Mouse (Mus musculus): ENCODE measurements at regions not wholly inside any gene's neighbourhood (a gene's known extent, or its start where the extent isn't known, plus 50 kb on each side); places are given as distances from the start of the nearest gene placed in this dataset.

DNA sequence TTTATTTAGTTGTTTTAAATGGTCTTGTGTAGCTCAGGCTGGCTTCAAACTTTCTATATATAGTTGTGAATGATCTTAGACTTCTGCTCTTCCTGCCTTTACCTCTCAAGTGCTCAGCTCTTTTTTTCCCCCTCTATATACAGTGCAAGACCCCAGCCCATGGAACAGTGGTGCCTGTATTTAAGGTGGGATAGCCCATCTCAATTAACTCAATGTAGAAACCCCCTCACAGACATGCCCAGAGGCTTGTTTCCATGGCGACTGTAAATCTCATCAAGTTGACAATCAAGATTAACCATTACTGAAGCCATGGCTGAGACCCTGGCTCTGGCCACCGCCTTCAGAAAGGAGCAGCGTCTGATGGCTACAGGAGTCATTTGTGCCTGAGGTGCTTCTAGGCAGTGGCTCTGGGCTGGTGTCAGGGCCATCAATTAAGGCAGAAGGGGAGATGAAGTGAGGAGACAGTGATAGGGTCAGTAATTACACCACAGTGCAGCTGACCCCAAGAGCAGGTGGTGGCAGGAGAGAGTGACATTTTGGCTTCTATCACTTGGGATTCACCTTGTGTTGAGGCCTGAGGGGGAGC, 161.4 kb upstream of the Cxcr4 start:
- 49% methylated on average over 3 of the region's 3 CpGs for WGBS
- DNase-seq (ENCODE audit: low spot score) (no peak), ATAC-seq (ENCODE audit: low FRiP score, low read depth) (no peak)

DNA sequence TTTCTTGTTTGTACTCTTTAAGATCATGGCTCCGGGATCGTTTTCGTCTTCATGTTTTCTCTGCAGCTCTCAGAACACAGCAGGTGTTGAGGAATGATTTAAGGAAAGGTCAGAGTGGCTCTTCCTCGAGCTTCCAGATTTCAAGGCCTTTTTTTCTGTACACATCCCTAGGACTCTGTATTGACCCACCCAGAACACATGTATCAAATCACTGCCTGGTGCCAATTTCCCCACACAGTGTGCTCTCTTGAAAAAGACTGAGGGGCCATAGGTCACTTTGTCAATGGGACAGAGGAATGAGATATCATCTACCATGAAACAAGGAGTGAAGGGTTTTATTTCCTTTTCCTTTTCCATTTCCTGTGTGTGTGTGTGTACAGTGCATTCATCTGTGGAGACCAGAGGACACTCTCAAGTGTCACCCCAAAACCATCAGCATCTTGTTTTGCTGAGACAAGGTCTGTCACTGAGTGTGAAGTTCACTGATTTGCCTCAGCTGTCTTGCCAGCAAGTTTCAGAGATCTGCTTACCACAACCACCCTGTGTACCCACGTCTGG, 157.4 kb upstream of the Cxcr4 start:
- Histone ChIP-seq H3K4me3 (replicated peaks; ENCODE audit: low read length) (no peak overlapping the region), H3K27ac (replicated peaks; ENCODE audit: low read depth, low read length) (no peak overlapping the region), H3K36me3 (ENCODE audit: control insufficient read depth, insufficient read depth, low read length) (no peaks in the 10 kb centered on the region), H3K4me1 (ENCODE audit: control insufficient read depth, insufficient read depth, low read length) (no peaks in the 10 kb centered on the region), H3K9ac (ENCODE audit: low read depth, low read length, severe bottlenecking) (no peak overlapping the region), H3K27me3 (ENCODE audit: control insufficient read depth, insufficient read depth, low read length) (no peaks in the 10 kb centered on the region), H3K9me3 (ENCODE audit: control insufficient read depth, low read length) (no peaks in the 10 kb centered on the region), H3K4me2 (replicated peaks; ENCODE audit: low read depth, low read length, severe bottlenecking) (no peak overlapping the region)
- WGBS: 51% methylated on average over 5 of the region's 5 CpGs
- no peak for ATAC-seq (ENCODE audit: low FRiP score, low read depth)
- DNase-seq (ENCODE audit: low spot score): no peak
- no peak for TF ChIP-seq POLR2A (IDR thresholded peaks at IDR 0.05; ENCODE audit: borderline replicate concordance, extremely low read depth, insufficient read depth, insufficient read length)

More for the DNA sequence above, 161.4 kb upstream of the Cxcr4 start:
- H3K36me3 ChIP-seq (ENCODE audit: control insufficient read depth, insufficient read depth, low read length): no peaks in the 10 kb centered on the region
- H3K9me3 ChIP-seq (ENCODE audit: control insufficient read depth, low read length): no peaks in the 10 kb centered on the region
- no peak overlapping the region for H3K4me2 ChIP-seq (replicated peaks; ENCODE audit: low read depth, low read length, severe bottlenecking)
- no peaks in the 10 kb centered on the region for H3K4me1 ChIP-seq (ENCODE audit: control insufficient read depth, insufficient read depth, low read length)
- TF ChIP-seq POLR2A (IDR thresholded peaks at IDR 0.05; ENCODE audit: borderline replicate concordance, extremely low read depth, insufficient read depth, insufficient read length): no peak
- no peak overlapping the region for H3K27ac ChIP-seq (replicated peaks; ENCODE audit: low read depth, low read length)
- no peak overlapping the region for H3K4me3 ChIP-seq (replicated peaks; ENCODE audit: low read length)
- no peak overlapping the region for H3K9ac ChIP-seq (ENCODE audit: low read depth, low read length, severe bottlenecking)
- H3K27me3 ChIP-seq (ENCODE audit: control insufficient read depth, insufficient read depth, low read length): no peaks in the 10 kb centered on the region

DNA sequence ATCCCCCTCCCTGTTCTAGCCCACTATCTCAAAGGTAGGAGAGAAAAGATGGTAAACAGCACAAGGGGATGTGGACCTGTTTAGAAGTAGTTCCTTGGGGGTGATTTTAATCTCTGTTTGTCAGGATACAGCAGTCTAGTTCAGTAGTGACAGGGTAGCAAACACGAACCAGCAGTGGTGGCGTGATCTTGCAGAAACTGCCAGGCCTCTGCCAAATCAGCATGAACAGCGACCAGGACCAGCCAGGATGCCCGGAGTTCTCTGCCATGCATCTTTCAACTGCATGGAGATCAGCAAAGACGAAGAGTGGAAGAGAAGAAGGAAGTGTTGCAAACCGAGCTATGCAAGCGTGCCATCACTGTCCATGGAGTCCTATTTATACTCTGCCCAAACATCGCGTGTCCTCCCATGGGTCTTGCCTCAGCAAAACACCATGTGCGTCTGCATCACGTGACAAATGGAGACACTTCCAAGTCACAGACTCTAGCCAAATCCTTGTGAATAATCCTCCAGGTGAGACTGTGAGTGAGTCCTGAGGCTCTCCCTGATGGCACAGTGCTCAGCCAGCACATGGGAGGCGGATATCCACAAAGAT, 155.2 kb upstream of the Cxcr4 start:
- no peak for TF ChIP-seq POLR2A (IDR thresholded peaks at IDR 0.05; ENCODE audit: borderline replicate concordance, extremely low read depth, insufficient read depth, insufficient read length)
- ATAC-seq (ENCODE audit: low FRiP score, low read depth): no peak

DNA sequence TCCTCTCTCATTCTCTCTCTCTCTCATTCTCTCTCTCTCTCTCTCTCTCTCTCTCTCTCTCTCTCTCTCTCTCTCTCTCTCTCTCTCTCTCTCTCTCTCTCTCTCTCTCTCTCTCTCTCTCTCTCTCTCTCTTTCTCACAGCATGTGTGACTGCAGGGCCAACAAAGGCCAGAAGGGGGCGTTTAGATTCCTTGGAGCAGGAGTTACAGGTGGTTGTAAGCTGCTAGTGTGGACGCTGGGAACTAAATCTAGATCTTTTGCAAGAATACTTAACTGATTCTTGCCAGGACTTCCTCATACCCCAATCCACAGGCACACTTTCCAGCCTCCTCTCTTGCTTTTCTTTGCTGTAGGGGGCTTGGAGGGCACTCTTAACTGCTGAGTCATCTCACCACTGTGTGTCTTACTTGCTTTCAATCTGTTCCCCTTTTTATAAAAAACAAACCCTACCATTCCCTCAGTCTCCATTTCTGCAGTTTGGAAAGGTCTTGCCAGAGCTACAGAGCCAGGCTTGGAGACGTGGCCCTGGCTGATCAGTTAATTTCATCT, 154.4 kb upstream of the Cxcr4 start:
- Histone ChIP-seq H3K27me3 (ENCODE audit: control insufficient read depth, insufficient read depth, low read length) (no peaks in the 10 kb centered on the region), H3K9me3 (ENCODE audit: control insufficient read depth, low read length) (no peaks in the 10 kb centered on the region), H3K27ac (replicated peaks; ENCODE audit: low read depth, low read length) (no peak overlapping the region), H3K4me3 (replicated peaks; ENCODE audit: low read length) (no peak overlapping the region), H3K4me2 (replicated peaks; ENCODE audit: low read depth, low read length, severe bottlenecking) (no peak overlapping the region), H3K9ac (ENCODE audit: low read depth, low read length, severe bottlenecking) (no peak overlapping the region), H3K36me3 (ENCODE audit: control insufficient read depth, insufficient read depth, low read length) (no peaks in the 10 kb centered on the region), H3K4me1 (ENCODE audit: control insufficient read depth, insufficient read depth, low read length) (no peaks in the 10 kb centered on the region)
- whole genome bisulfite sequencing: 64% methylated on average over 3 of the region's 3 CpGs
- ATAC-seq (ENCODE audit: low FRiP score, low read depth): no peak
- no peak for DNase-seq (ENCODE audit: low spot score)
- no peak for TF ChIP-seq POLR2A (IDR thresholded peaks at IDR 0.05; ENCODE audit: borderline replicate concordance, extremely low read depth, insufficient read depth, insufficient read length)

More for the DNA sequence above, 155.2 kb upstream of the Cxcr4 start:
- H3K36me3 ChIP-seq (ENCODE audit: control insufficient read depth, insufficient read depth, low read length): no peaks in the 10 kb centered on the region
- 88% methylated on average over 12 of the region's 12 CpGs for WGBS
- H3K4me3 ChIP-seq (replicated peaks; ENCODE audit: low read length): no peak overlapping the region
- H3K27ac ChIP-seq (replicated peaks; ENCODE audit: low read depth, low read length): no peak overlapping the region
- no peak overlapping the region for H3K9ac ChIP-seq (ENCODE audit: low read depth, low read length, severe bottlenecking)
- H3K27me3 ChIP-seq (ENCODE audit: control insufficient read depth, insufficient read depth, low read length): no peaks in the 10 kb centered on the region
- H3K9me3 ChIP-seq (ENCODE audit: control insufficient read depth, low read length): no peaks in the 10 kb centered on the region
- H3K4me1 ChIP-seq (ENCODE audit: control insufficient read depth, insufficient read depth, low read length): no peaks in the 10 kb centered on the region
- no peak overlapping the region for H3K4me2 ChIP-seq (replicated peaks; ENCODE audit: low read depth, low read length, severe bottlenecking)
- no peak for DNase-seq (ENCODE audit: low spot score)

DNA sequence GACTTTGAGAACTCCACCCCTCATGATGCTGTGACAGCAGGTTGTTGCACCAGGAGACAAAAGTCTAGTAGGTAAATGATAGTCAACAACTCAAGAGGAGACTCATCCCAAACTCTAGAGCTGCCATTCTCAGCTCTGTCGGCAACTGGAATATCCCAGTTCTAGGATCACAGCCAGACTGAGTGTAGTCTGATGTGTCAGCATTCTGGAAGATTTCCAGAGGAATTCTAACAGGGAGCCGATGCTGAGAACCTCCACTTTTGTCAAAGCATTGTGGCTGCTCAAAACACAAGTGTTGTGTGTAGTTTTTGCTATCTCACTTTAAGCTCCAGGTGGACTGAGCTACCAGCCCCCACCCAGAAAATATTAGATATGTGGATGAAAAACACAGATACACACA, 148.5 kb upstream of the Cxcr4 start:
- no peaks in the 10 kb centered on the region for H3K36me3 ChIP-seq (ENCODE audit: control insufficient read depth, insufficient read depth, low read length)
- H3K4me1 ChIP-seq (ENCODE audit: control insufficient read depth, insufficient read depth, low read length): no peaks in the 10 kb centered on the region
- ATAC-seq (ENCODE audit: low FRiP score, low read depth): no peak
- no peak for TF ChIP-seq POLR2A (IDR thresholded peaks at IDR 0.05; ENCODE audit: borderline replicate concordance, extremely low read depth, insufficient read depth, insufficient read length)
- H3K9me3 ChIP-seq (ENCODE audit: control insufficient read depth, low read length): no peaks in the 10 kb centered on the region
- peak; percentile 43 for DNase-seq (ENCODE audit: low spot score)
- 74% methylated on average over 2 of the region's 2 CpGs for WGBS
- no peak overlapping the region for H3K4me2 ChIP-seq (replicated peaks; ENCODE audit: low read depth, low read length, severe bottlenecking)
- H3K27ac ChIP-seq (replicated peaks; ENCODE audit: low read depth, low read length): no peak overlapping the region
- no peak overlapping the region for H3K9ac ChIP-seq (ENCODE audit: low read depth, low read length, severe bottlenecking)
- no peak overlapping the region for H3K4me3 ChIP-seq (replicated peaks; ENCODE audit: low read length)
- H3K27me3 ChIP-seq (ENCODE audit: control insufficient read depth, insufficient read depth, low read length): no peaks in the 10 kb centered on the region

Measured in limb, embryonic 14.5 days (tissue).